Mouse (Mus musculus): ENCODE results near the gene Ociad2. TPM values are rescaled to one million over a fixed set of nuclear protein-coding genes. Genes with fewer than 3 reads are reported as not detected.

Gene Ociad2
- total and polyA plus RNA-seq, 2 experiments from 2014 or later, result 12.7 to 30.6 TPM

DNA sequence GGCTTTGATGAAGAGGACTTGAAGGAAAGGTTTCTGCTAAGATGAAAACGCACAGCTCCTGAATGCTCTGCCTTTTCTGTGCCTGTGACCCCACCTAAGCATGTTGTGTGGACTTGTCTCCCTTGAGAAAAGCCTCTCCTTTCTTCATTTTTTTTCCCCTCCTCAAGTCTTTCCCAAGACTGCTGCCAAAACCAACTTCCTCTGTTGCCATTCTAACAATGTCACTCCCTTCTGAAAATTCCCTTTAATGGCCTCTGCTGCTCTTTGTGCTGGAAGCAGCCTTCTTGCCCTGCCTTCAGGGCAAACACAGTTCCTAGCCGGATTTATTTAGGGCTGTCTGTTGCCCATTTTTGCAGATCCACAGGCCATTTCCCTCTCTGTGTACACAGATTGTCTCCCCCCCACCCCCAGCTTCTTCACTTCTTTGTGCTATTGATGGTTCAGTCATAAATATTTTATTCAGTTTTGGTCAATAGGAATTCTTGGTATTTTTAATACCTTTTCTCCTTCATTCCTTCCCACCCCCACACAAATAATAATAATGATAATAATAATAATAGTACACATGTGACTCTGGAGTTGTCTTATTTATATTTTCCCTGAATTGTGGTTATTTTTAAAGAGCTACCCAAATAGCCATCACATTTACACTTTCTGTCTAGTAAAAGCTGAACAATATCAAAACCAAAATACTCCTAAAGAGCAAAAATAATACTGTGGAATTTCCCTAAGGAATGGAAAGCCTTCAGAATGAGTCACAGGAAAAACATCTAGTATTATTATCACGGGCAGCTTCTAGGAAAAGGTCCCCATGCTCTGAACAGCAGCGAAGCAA lies 60.9 kb downstream of the Ociad2 start:
- DNase-seq (no peak), ATAC-seq (no peak)
- H3K27ac ChIP-seq (ENCODE audit: low read depth, low read length), result no peak overlapping the region
- 40% methylated on average over 4 of the region's 4 CpGs for WGBS
- no peaks in the 10 kb centered on the region for H3K9me3 ChIP-seq (ENCODE audit: low read length)
- no peaks in the 10 kb centered on the region for H3K36me3 ChIP-seq (ENCODE audit: insufficient read depth)
- no peak overlapping the region for H3K4me2 ChIP-seq (ENCODE audit: low read depth)
- no peak overlapping the region for H3K4me3 ChIP-seq (ENCODE audit: low read depth, low read length)
- no peak for TF ChIP-seq CTCF (IDR thresholded peaks at IDR 0.05; ENCODE audit: low read depth)
- H3K27me3 ChIP-seq (ENCODE audit: insufficient read depth, low read length), result no peaks in the 10 kb centered on the region
- H3K4me1 ChIP-seq (ENCODE audit: insufficient read depth), result 0 out of 2 replicates have a peak, but pooled peaks cover 5% of the 10 kb centered on the region
- no peak overlapping the region for H3K9ac ChIP-seq

DNA sequence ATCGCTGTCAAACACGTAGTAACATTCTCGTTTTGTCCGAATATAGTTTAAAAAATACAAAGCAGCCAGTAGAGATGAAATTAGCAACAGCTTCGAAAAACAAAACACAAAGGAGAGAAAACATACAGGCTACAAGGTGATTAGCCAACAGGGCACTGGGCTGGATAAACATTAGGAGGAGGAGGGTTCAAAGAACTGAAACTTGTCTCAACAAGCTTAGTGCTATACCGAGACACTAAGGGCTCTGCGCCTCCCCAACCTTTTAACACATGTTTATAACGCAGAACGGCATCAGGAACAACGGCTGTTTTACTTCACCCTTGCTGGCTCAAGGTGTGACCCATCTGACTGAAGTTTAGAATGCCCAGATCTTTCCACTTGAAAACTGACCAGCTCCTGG lies 61.6 kb downstream of the Ociad2 start:
- H3K4me1 ChIP-seq (ENCODE audit: insufficient read depth), result 0 out of 2 replicates have a peak, but pooled peaks cover 5% of the 10 kb centered on the region
- H3K9me3 ChIP-seq (ENCODE audit: low read length), result no peaks in the 10 kb centered on the region
- TF ChIP-seq CTCF (IDR thresholded peaks at IDR 0.05; ENCODE audit: low read depth), result no peak
- H3K4me3 ChIP-seq (ENCODE audit: low read depth, low read length), result no peak overlapping the region
- no peaks in the 10 kb centered on the region for H3K27me3 ChIP-seq (ENCODE audit: insufficient read depth, low read length)
- H3K27ac ChIP-seq (ENCODE audit: low read depth, low read length), result no peak overlapping the region
- H3K36me3 ChIP-seq (ENCODE audit: insufficient read depth), result no peaks in the 10 kb centered on the region
- no peak overlapping the region for H3K4me2 ChIP-seq (ENCODE audit: low read depth)
- ATAC-seq (no peak), DNase-seq (no peak)
- 67% methylated on average over 10 of the region's 10 CpGs for WGBS
- H3K9ac ChIP-seq, result no peak overlapping the region

DNA sequence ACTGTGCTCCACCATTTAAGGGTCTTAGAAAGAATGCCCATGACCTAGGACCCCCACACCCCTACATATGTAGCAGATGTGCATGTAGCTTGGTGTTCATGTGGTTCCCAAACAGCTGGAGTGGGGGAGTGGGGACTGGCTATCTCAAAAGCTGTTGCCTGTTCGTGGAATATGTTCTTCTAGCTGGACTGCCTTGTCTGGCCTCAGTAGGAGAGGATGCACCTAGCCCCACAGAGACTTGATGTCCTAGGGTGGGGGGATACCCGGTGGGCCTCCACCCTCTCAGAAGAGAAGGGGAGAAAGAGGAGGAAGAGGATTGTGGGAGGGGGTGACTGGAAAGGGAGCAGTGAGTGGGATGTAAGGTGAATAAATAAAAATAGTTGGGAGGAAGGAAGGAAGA lies 65.9 kb downstream of the Ociad2 start:
- DNase-seq (no peak), ATAC-seq (no peak)
- no peaks in the 10 kb centered on the region for H3K36me3 ChIP-seq (ENCODE audit: insufficient read depth)
- H3K4me1 ChIP-seq (ENCODE audit: insufficient read depth), result 0 out of 2 replicates have a peak, but pooled peaks cover 5% of the 10 kb centered on the region
- H3K4me2 ChIP-seq (ENCODE audit: low read depth), result no peak overlapping the region
- no peak overlapping the region for H3K27ac ChIP-seq (ENCODE audit: low read depth, low read length)
- no peaks in the 10 kb centered on the region for H3K27me3 ChIP-seq (ENCODE audit: insufficient read depth, low read length)
- H3K4me3 ChIP-seq (ENCODE audit: low read depth, low read length), result no peak overlapping the region
- TF ChIP-seq CTCF (IDR thresholded peaks at IDR 0.05; ENCODE audit: low read depth), result no peak
- no peaks in the 10 kb centered on the region for H3K9me3 ChIP-seq (ENCODE audit: low read length)
- 90% methylated on average over 2 of the region's 2 CpGs for WGBS
- H3K9ac ChIP-seq, result no peak overlapping the region

DNA sequence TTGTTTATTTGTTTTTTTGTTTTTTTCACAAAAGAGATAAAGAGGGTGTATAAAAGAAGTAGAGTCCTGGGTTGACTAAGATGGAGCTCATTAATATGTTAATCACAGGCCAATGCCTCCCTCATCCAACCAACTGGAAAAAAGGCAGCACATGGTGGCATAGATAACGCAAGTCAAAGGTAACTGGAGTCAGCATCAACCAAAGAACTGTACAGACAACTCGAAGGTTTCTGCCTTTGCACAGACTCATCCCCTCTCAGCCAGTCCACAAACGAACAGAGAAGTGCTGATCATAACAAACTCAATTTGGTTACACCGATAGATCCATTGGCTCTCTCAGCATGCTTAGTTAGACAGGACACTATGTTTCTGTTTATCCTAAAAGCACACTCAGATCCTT lies 67.7 kb downstream of the Ociad2 start:
- no peak for TF ChIP-seq CTCF (IDR thresholded peaks at IDR 0.05; ENCODE audit: low read depth)
- Histone ChIP-seq H3K27me3 (ENCODE audit: insufficient read depth, low read length) (no peaks in the 10 kb centered on the region), H3K9me3 (ENCODE audit: low read length) (no peaks in the 10 kb centered on the region), H3K36me3 (ENCODE audit: insufficient read depth) (no peaks in the 10 kb centered on the region), H3K4me2 (ENCODE audit: low read depth) (no peak overlapping the region), H3K27ac (ENCODE audit: low read depth, low read length) (no peak overlapping the region), H3K4me1 (ENCODE audit: insufficient read depth) (no peaks in the 10 kb centered on the region), H3K4me3 (ENCODE audit: low read depth, low read length) (no peak overlapping the region), H3K9ac (no peak overlapping the region)
- ATAC-seq (no peak), DNase-seq (no peak)
- 66% methylated on average over 4 of the region's 4 CpGs for WGBS

Other genes with a start within 250 kb of the Ociad2 start
- 46.9 and 53.6 TPM in 2 replicates for gene Fryl, start 84.4 kb downstream of the Ociad2 start, total RNA-seq (2014; rRNA removed)
- gene Fryl, start 84.4 kb downstream of the Ociad2 start, polyA plus RNA-seq (2015; fragmentation: Nextera tagmentation; extraction: Ambion mirVana), result 10.8 and 17.7 TPM in 2 replicates
- 237 and 265 TPM in 2 replicates for gene Ociad1, start 48.2 kb downstream of the Ociad2 start, total RNA-seq (2014; rRNA removed)
- gene Ociad1, start 48.2 kb downstream of the Ociad2 start, polyA plus RNA-seq (2015; fragmentation: Nextera tagmentation; extraction: Ambion mirVana), result 336 and 379 TPM in 2 replicates
- gene Cwh43, start 65.0 kb upstream of the Ociad2 start, total RNA-seq (2014; rRNA removed), result 0.14 and 1.5 TPM in 2 replicates
- gene Cwh43, start 65.0 kb upstream of the Ociad2 start, polyA plus RNA-seq (2015; fragmentation: Nextera tagmentation; extraction: Ambion mirVana), result 0.51 and 0.65 TPM in 2 replicates
- 27.4 and 28.2 TPM in 2 replicates for gene Dcun1d4, start 140.0 kb upstream of the Ociad2 start, total RNA-seq (2014; rRNA removed)
- 33.7 and 42.4 TPM in 2 replicates for gene Dcun1d4, start 140.0 kb upstream of the Ociad2 start, polyA plus RNA-seq (2015; fragmentation: Nextera tagmentation; extraction: Ambion mirVana)

All from forebrain, postnatal 0 days (tissue).